Mouse (Mus musculus) liver, embryonic 13.5 days (tissue): ENCODE data around the gene Tesk1. TPM values are rescaled to one million over a fixed set of nuclear protein-coding genes. Genes with fewer than 3 reads are reported as not detected.
A peak's percentile ranks its signal among the peaks of the same experiment; 100 is the strongest.

Experiments used
- ATAC-seq: fragments of 200-750 bp; cut with Nextera tagmentation; 2 replicates; pipeline ENCODE4 v1.8.0; 2017; ENCODE audit warnings: low read depth, mild to moderate bottlenecking, moderate number of reproducible peaks, moderate library complexity
- DNase-seq: peaks from one replicate; pipeline ENCODE4 v3.0.0; 2022
- H3K27ac ChIP-seq: fragments of 300-500 bp; sonication (generic); 2 replicates; pipeline ENCODE4 v1.5.1; 2015; ENCODE audit warnings: moderate library complexity, mild to moderate bottlenecking, inconsistent platforms
- H3K27me3 ChIP-seq: fragments of 300-500 bp; sonication (generic); 2 replicates; pipeline ENCODE4 v1.6.1; 2015; ENCODE audit warnings: mild to moderate bottlenecking, inconsistent platforms
- H3K36me3 ChIP-seq: fragments of 300-500 bp; sonication (generic); 2 replicates; pipeline ENCODE4 v1.6.1; 2015; ENCODE audit warnings: mild to moderate bottlenecking, inconsistent platforms
- H3K4me1 ChIP-seq: fragments of 300-500 bp; sonication (generic); replicated peaks from 2 replicates; pipeline ENCODE4 v1.6.1; 2015; ENCODE audit warnings: inconsistent platforms
- H3K4me2 ChIP-seq: fragments of 300-500 bp; sonication (generic); 2 replicates; pipeline ENCODE4 v1.6.1; 2015; ENCODE audit warnings: inconsistent platforms, mild to moderate bottlenecking, moderate library complexity
- H3K4me3 ChIP-seq: fragments of 300-500 bp; sonication (generic); replicated peaks from 2 replicates; pipeline ENCODE4 v1.5.1; 2015; ENCODE audit warnings: mild to moderate bottlenecking, inconsistent platforms
- H3K9ac ChIP-seq: fragments of 300-500 bp; sonication (generic); 2 replicates; pipeline ENCODE4 v1.6.1; 2015; ENCODE audit warnings: mild to moderate bottlenecking, inconsistent platforms
- H3K9me3 ChIP-seq: fragments of 300-500 bp; sonication (generic); replicated peaks from 2 replicates; pipeline ENCODE4 v1.6.1; 2016; ENCODE audit warnings: inconsistent platforms
- WGBS: fragments of 180-500 bp; shearing (Covaris S2); methylation state at CpG from one replicate; pipeline ENCODE4 v1.1.7; 2015; ENCODE audit not compliant: insufficient replicate concordance; 5-methylcytosine and 5-hydroxymethylcytosine counted together
- polyA plus RNA-seq: library from polyadenylated mRNA; unstranded; fragments of >200 nt; fragmentation: Nextera tagmentation; extraction: Ambion mirVana; gene quantifications from 2 replicates; pipeline ENCODE4 v1.2.1, GENCODE M21; 2015

The Tesk1 gene
- polyA plus RNA-seq, 1 experiment from 2014 or later: 0.95 TPM

- Histone ChIP-seq H3K9ac (no peak overlapping the region), H3K9me3 (no peaks in the 10 kb centered on the region), H3K36me3 (no peaks in the 10 kb centered on the region), H3K27me3 (peaks cover 40% of the 10 kb centered on the region), H3K27ac (no peak overlapping the region), H3K4me2 (no peak overlapping the region), H3K4me3 (no peak overlapping the region), H3K4me1 (no peaks in the 10 kb centered on the region)
- DNase-seq (no peak), ATAC-seq (no peak)
- WGBS: 15% methylated on average over 4 of the region's 4 CpGs
Measured at GRCm38 (mm10) chr4:43456470-43456869, 14.7 kb downstream of the Tesk1 start.

- Histone ChIP-seq H3K4me1 (no peaks in the 10 kb centered on the region), H3K27ac (no peak overlapping the region), H3K36me3 (no peaks in the 10 kb centered on the region), H3K4me3 (no peak overlapping the region), H3K9me3 (no peaks in the 10 kb centered on the region), H3K9ac (no peak overlapping the region), H3K27me3 (peaks cover 34% of the 10 kb centered on the region), H3K4me2 (no peak overlapping the region)
- 33% methylated on average over 8 of the region's 8 CpGs for WGBS
- ATAC-seq (no peak), DNase-seq (no peak)
Measured at GRCm38 (mm10) chr4:43457124-43457523, 15.4 kb downstream of the Tesk1 start.

- H3K4me3 ChIP-seq: no peak overlapping the region
- no peak overlapping the region for H3K9ac ChIP-seq
- no peaks in the 10 kb centered on the region for H3K4me1 ChIP-seq
- no peak for ATAC-seq
- H3K27ac ChIP-seq: no peak overlapping the region
- WGBS: 59% methylated on average over 5 of the region's 5 CpGs
- H3K9me3 ChIP-seq: no peaks in the 10 kb centered on the region
- H3K36me3 ChIP-seq: no peaks in the 10 kb centered on the region
- DNase-seq: no peak
- H3K27me3 ChIP-seq: no peaks in the 10 kb centered on the region
- H3K4me2 ChIP-seq: no peak overlapping the region
Measured at GRCm38 (mm10) chr4:43463102-43463501, 21.4 kb downstream of the Tesk1 start.

- Histone ChIP-seq H3K27ac (no peak overlapping the region), H3K4me1 (no peaks in the 10 kb centered on the region), H3K9me3 (no peaks in the 10 kb centered on the region), H3K36me3 (no peaks in the 10 kb centered on the region), H3K9ac (no peak overlapping the region), H3K4me2 (no peak overlapping the region), H3K27me3 (no peaks in the 10 kb centered on the region), H3K4me3 (no peak overlapping the region)
- DNase-seq (no peak), ATAC-seq (no peak)
- 59% methylated on average over 6 of the region's 6 CpGs for WGBS
Measured at GRCm38 (mm10) chr4:43465935-43466334, 24.2 kb downstream of the Tesk1 start.

GRCm38 (mm10) chr4:43466872-43467271 lies 25.1 kb downstream of the Tesk1 start:
- WGBS: 74% methylated on average over 7 of the region's 7 CpGs
- no peaks in the 10 kb centered on the region for H3K4me1 ChIP-seq
- H3K36me3 ChIP-seq: no peaks in the 10 kb centered on the region

GRCm38 (mm10) chr4:43470301-43470700 lies 28.6 kb downstream of the Tesk1 start:
- WGBS: 78% methylated on average over 10 of the region's 10 CpGs

More at GRCm38 (mm10) chr4:43466872-43467271, 25.1 kb downstream of the Tesk1 start:
- ATAC-seq: no peak
- no peak overlapping the region for H3K27ac ChIP-seq
- H3K9ac ChIP-seq: no peak overlapping the region
- DNase-seq: no peak
- H3K4me2 ChIP-seq: no peak overlapping the region
- H3K9me3 ChIP-seq: no peaks in the 10 kb centered on the region
- no peak overlapping the region for H3K4me3 ChIP-seq
- H3K27me3 ChIP-seq: no peaks in the 10 kb centered on the region

GRCm38 (mm10) chr4:43473636-43474035 lies 31.9 kb downstream of the Tesk1 start:
- Histone ChIP-seq H3K9me3 (no peaks in the 10 kb centered on the region), H3K4me2 (no peak overlapping the region), H3K4me3 (no peak overlapping the region), H3K27ac (no peak overlapping the region), H3K27me3 (no peaks in the 10 kb centered on the region), H3K36me3 (no peaks in the 10 kb centered on the region), H3K4me1 (peaks cover 3% of the 10 kb centered on the region), H3K9ac (no peak overlapping the region)
- DNase-seq (no peak), ATAC-seq (no peak)
- WGBS: 47% methylated on average over 1 of the region's 1 CpGs

More at GRCm38 (mm10) chr4:43470301-43470700, 28.6 kb downstream of the Tesk1 start:
- Histone ChIP-seq H3K4me2 (no peak overlapping the region), H3K27me3 (no peaks in the 10 kb centered on the region), H3K36me3 (no peaks in the 10 kb centered on the region), H3K9me3 (no peaks in the 10 kb centered on the region), H3K9ac (no peak overlapping the region), H3K27ac (no peak overlapping the region), H3K4me3 (no peak overlapping the region), H3K4me1 (no peaks in the 10 kb centered on the region)
- ATAC-seq (no peak), DNase-seq (no peak)

- no peak for DNase-seq
- Histone ChIP-seq H3K4me2 (no peak overlapping the region), H3K36me3 (no peaks in the 10 kb centered on the region), H3K27ac (no peak overlapping the region), H3K9me3 (no peaks in the 10 kb centered on the region), H3K4me1 (peaks cover 11% of the 10 kb centered on the region), H3K9ac (no peak overlapping the region), H3K27me3 (no peaks in the 10 kb centered on the region), H3K4me3 (no peak overlapping the region)
- no peak for ATAC-seq
- WGBS: 59% methylated on average over 6 of the region's 6 CpGs
Measured at GRCm38 (mm10) chr4:43476604-43477003, 34.9 kb downstream of the Tesk1 start.

- Histone ChIP-seq H3K27me3 (0 out of 2 replicates have a peak, but pooled peaks cover 7% of the 10 kb centered on the region), H3K4me2 (peak overlapping the region; percentile 67), H3K36me3 (no peaks in the 10 kb centered on the region), H3K9me3 (no peaks in the 10 kb centered on the region), H3K4me3 (peak overlapping the region; percentile 52), H3K27ac (peak overlapping the region; percentile 35; the same call in 1 of the 2 replicates), H3K4me1 (peaks cover 17% of the 10 kb centered on the region), H3K9ac (peak overlapping the region; percentile 64)
- WGBS: 13% methylated on average over 11 of the region's 11 CpGs
- DNase-seq (peak; percentile 84), ATAC-seq (peak; percentile 92)
Measured at GRCm38 (mm10) chr4:43477857-43478533, 36.3 kb downstream of the Tesk1 start.

- peak overlapping the region; percentile 35; the same call in 1 of the 2 replicates for H3K27ac ChIP-seq
Measured at GRCm38 (mm10) chr4:43478534-43478858, 36.8 kb downstream of the Tesk1 start.

GRCm38 (mm10) chr4:43478906-43479832 lies 37.4 kb downstream of the Tesk1 start:
- 37% methylated on average over 24 of the region's 24 CpGs for WGBS
- H3K27ac ChIP-seq: no peak overlapping the region
- peak; percentile 51 for DNase-seq
- no peak overlapping the region for H3K9ac ChIP-seq
- H3K4me3 ChIP-seq: peak overlapping the region; percentile 52; the same call in 1 of the 2 replicates
- H3K27me3 ChIP-seq: 0 out of 2 replicates have a peak, but pooled peaks cover 9% of the 10 kb centered on the region
- peak overlapping the region; percentile 67 for H3K4me2 ChIP-seq
- ATAC-seq: no peak
- H3K4me1 ChIP-seq: peaks cover 17% of the 10 kb centered on the region
- H3K36me3 ChIP-seq: no peaks in the 10 kb centered on the region
- H3K9me3 ChIP-seq: no peaks in the 10 kb centered on the region

More at GRCm38 (mm10) chr4:43478534-43478858, 36.8 kb downstream of the Tesk1 start:
- ATAC-seq (peak; percentile 37), DNase-seq (no peak)
- Histone ChIP-seq H3K9ac (peak overlapping the region; percentile 64), H3K4me2 (peak overlapping the region; percentile 67), H3K36me3 (no peaks in the 10 kb centered on the region), H3K27me3 (0 out of 2 replicates have a peak, but pooled peaks cover 9% of the 10 kb centered on the region), H3K9me3 (no peaks in the 10 kb centered on the region), H3K4me1 (peaks cover 17% of the 10 kb centered on the region), H3K4me3 (peak overlapping the region; percentile 52)
- 22% methylated on average over 8 of the region's 8 CpGs for WGBS
